Mouse (Mus musculus): ENCODE data around the gene Atp5j. TPM values are rescaled to one million over a fixed set of nuclear protein-coding genes. Genes with fewer than 3 reads are reported as not detected.

Atp5j gene
- total and polyA plus RNA-seq, 3 experiments = 191 to 240 TPM; not detected in 1

DNA sequence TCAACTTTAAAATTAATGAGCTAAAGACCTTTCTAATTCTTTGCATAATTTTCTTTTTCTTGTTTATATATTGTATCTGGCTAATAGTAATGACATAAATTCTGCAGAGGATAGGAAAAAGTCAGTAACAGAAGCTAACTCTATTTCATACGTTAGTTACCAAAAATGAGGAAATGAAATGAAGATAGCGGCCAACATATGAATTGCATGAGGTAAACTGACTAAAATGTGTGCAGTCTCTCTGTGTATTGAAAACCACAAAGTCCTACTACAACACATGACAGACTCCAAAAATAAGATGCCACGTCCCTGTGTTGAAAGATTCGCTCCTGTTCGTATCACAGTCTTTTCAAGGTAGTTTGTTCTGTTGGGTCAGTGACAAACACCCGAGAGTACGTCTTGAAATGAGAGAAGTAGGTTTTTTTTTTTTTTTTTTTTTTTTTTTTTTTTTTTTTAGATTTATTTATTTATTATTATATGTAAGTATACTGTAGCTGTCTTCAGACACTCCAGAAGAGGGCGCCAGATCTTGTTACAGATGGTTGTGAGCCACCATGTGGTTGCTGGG lies 46.4 kb upstream of the Atp5j start (continued):
- TF ChIP-seq MEF2A (IDR thresholded peaks at IDR 0.05; ENCODE audit: extremely low read depth, insufficient replicate concordance, low read depth, low read length, poor library complexity, severe bottlenecking) (no peak), MYB (IDR thresholded peaks at IDR 0.05; ENCODE audit: low read depth, low read length) (peak; percentile 44; the same call in 1 of the 2 replicates)

- Histone ChIP-seq H3K4me1 (ENCODE audit: control insufficient read depth in 1 of 2, insufficient read depth in 2 of 2, low read length in 2 of 2) (peaks cover 3 to 17% of the 10 kb centered on the region in 2 experiments), H3K9me3 (replicated peaks; ENCODE audit: insufficient read depth, low read length) (no peaks in the 10 kb centered on the region), H3K27ac (ENCODE audit: control insufficient read depth, low read depth, low read length) (peak overlapping the region; percentile 27; the same call in 1 of the 2 replicates), H3K27me3 (ENCODE audit: control insufficient read depth in 1 of 2, insufficient read depth in 2 of 2, low read length in 2 of 2) (no peaks in the 10 kb centered on the region), H3K4me3 (ENCODE audit: control insufficient read depth in 1 of 2, insufficient read depth in 1 of 2, low read depth in 2 of 2, low read length in 2 of 2) (no peak overlapping the region), H3K36me3 (ENCODE audit: control insufficient read depth in 1 of 2, insufficient read depth in 2 of 2, low read length in 2 of 2) (peaks cover 0 to 8% of the 10 kb centered on the region in 2 experiments; a peak in 2 of 4 replicates), H3K9ac (ENCODE audit: control insufficient read depth, low read depth, low read length, poor library complexity, severe bottlenecking) (no peak overlapping the region), H3K79me2 (ENCODE audit: control insufficient read depth, insufficient read depth, low read length, poor library complexity) (no peaks in the 10 kb centered on the region; the same call in 1 of the 2 replicates)
- TF ChIP-seq POLR2AphosphoS2 (IDR thresholded peaks at IDR 0.05; ENCODE audit: low read length) (no peak), TBP (IDR thresholded peaks at IDR 0.05; ENCODE audit: low read depth, low read length) (no peak), UBTF (IDR thresholded peaks at IDR 0.05; ENCODE audit: borderline replicate concordance, insufficient read depth, low read depth, low read length) (no peak), HCFC1 (IDR thresholded peaks at IDR 0.05; ENCODE audit: low read depth, low read length) (no peak)
- DNase-seq (ENCODE audit: low read depth, low spot score) = peak; percentile 7
Observed at GRCm38 (mm10) chr16:84881168-84881567, 45.7 kb upstream of the Atp5j start.

GRCm38 (mm10) chr16:84879146-84879545 lies 43.7 kb upstream of the Atp5j start:
- H3K36me3 ChIP-seq (ENCODE audit: control insufficient read depth in 1 of 2, insufficient read depth in 2 of 2, low read length in 2 of 2) = peaks cover 0 to 8% of the 10 kb centered on the region in 2 experiments; a peak in 2 of 4 replicates
- H3K9ac ChIP-seq (ENCODE audit: control insufficient read depth, low read depth, low read length, poor library complexity, severe bottlenecking) = peak overlapping the region; percentile 70
- DNase-seq (ENCODE audit: low read depth, low spot score) = peak; percentile 89
- peak; percentile 70 for TF ChIP-seq RAD21 (IDR thresholded peaks at IDR 0.05; ENCODE audit: low read depth, low read length)
- peak; percentile 26; the same call in 1 of the 2 replicates for TF ChIP-seq ZC3H11A (IDR thresholded peaks at IDR 0.05; ENCODE audit: low read depth, low read length)
- peak; percentile 67 for TF ChIP-seq SMC3 (IDR thresholded peaks at IDR 0.05; ENCODE audit: low read depth, low read length)
- TF ChIP-seq ZNF384 (IDR thresholded peaks at IDR 0.05; ENCODE audit: low read depth, low read length) = no peak
- peak; percentile 77 to 93 (median 83) for TF ChIP-seq CTCF (IDR thresholded peaks at IDR 0.05 in 2 of 3, conservative IDR thresholded peaks at IDR 0.05 in 1 of 3; ENCODE audit: control insufficient read depth in 1 of 3, insufficient read depth in 1 of 3, low read depth in 2 of 3, low read length in 3 of 3, poor library complexity in 1 of 3, severe bottlenecking in 1 of 3)
- H3K27ac ChIP-seq (ENCODE audit: control insufficient read depth, low read depth, low read length) = no peak overlapping the region; the same call in 1 of the 2 replicates
- peak overlapping the region; percentile 52 to 77 for H3K4me3 ChIP-seq (ENCODE audit: control insufficient read depth in 1 of 2, insufficient read depth in 1 of 2, low read depth in 2 of 2, low read length in 2 of 2)
- peaks cover 3 to 17% of the 10 kb centered on the region in 2 experiments for H3K4me1 ChIP-seq (ENCODE audit: control insufficient read depth in 1 of 2, insufficient read depth in 2 of 2, low read length in 2 of 2)
- H3K27me3 ChIP-seq (ENCODE audit: control insufficient read depth in 1 of 2, insufficient read depth in 2 of 2, low read length in 2 of 2) = no peaks in the 10 kb centered on the region
- no peaks in the 10 kb centered on the region; the same call in 1 of the 2 replicates for H3K79me2 ChIP-seq (ENCODE audit: control insufficient read depth, insufficient read depth, low read length, poor library complexity)
- H3K9me3 ChIP-seq (replicated peaks; ENCODE audit: insufficient read depth, low read length) = no peaks in the 10 kb centered on the region

All from MEL (cell line).